Mouse (Mus musculus) C2C12 (cell line): ENCODE data around the gene Hebp1.

Experiments used
- CEBPB ChIP-seq: IDR thresholded peaks from one replicate; pipeline ENCODE4 v1.6.1; 2011; ENCODE audit warnings: low read depth, mild to moderate bottlenecking, control low read depth, moderate library complexity
- CTCF ChIP-seq: IDR thresholded peaks from one replicate; pipeline ENCODE4 v1.5.1; 2011; ENCODE audit not compliant: control insufficient read depth, insufficient read depth, insufficient read length
- FOSL1 ChIP-seq: IDR thresholded peaks from one replicate; pipeline ENCODE4 v1.8.0; 2011; ENCODE audit warnings: mild to moderate bottlenecking, low read length; ENCODE audit not compliant: poor library complexity, insufficient read depth, severe bottlenecking
- MAX ChIP-seq: IDR thresholded peaks from one replicate; pipeline ENCODE4 v1.6.1; 2011; ENCODE audit warnings: mild to moderate bottlenecking, control low read depth
- MYOD1 ChIP-seq: IDR thresholded peaks from one replicate; pipeline ENCODE4 v1.6.1; 2011; ENCODE audit warnings: low read depth; ENCODE audit not compliant: control insufficient read depth, insufficient read length
- MYOG ChIP-seq: IDR thresholded peaks from one replicate; pipeline ENCODE4 v1.6.1; 2011; ENCODE audit not compliant: control insufficient read depth, insufficient read length; ENCODE audit errors: extremely low read depth
- USF1 ChIP-seq: IDR thresholded peaks from one replicate; pipeline ENCODE4 v1.6.1; 2011; ENCODE audit warnings: low read depth, mild to moderate bottlenecking, control low read depth, moderate library complexity

DNA sequence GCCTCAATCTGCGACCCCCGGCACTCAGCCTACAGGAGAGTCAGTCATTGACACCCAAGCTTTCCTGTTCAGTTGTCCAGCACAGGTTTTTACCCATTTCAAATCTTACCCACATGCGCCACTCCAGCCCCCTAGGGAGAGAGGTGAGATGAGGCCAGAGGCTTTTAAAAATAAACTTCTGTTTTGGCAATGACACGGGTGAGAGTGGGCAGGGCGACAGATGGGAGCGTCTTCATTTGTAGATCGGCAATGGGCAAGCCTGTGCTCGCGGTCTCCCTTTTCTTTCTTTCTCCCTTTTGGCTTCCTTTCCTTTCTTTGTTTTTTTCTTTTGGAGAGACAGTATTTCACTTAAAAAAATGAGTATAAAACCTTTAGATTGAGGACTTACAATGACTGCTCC, 64.3 kb downstream of the Hebp1 start:
- TF ChIP-seq MAX (no peak), CTCF (no peak), MYOD1 (no peak), CEBPB (no peak), MYOG (no peak), USF1 (no peak), FOSL1 (no peak)
